Mouse (Mus musculus) embryonic facial prominence, embryonic 13.5 days (tissue): ENCODE data around the gene Pcbp1. TPM values are rescaled to one million over a fixed set of nuclear protein-coding genes. Genes with fewer than 3 reads are reported as not detected.

Experiments
- ATAC-seq: fragments of 200-750 bp; cut with Nextera tagmentation; 2 replicates; pipeline ENCODE4 v1.8.0; 2017; ENCODE audit warnings: low read depth; ENCODE audit not compliant: insufficient number of reproducible peaks, insufficient read depth, low FRiP score, low TSS enrichment
- H3K27ac ChIP-seq: fragments of 300-500 bp; sonication (generic); 2 replicates; pipeline ENCODE4 v1.5.1; 2015; ENCODE audit warnings: moderate library complexity, mild to moderate bottlenecking, inconsistent platforms
- H3K27me3 ChIP-seq: fragments of 300-500 bp; sonication (generic); 2 replicates; pipeline ENCODE4 v1.6.1; 2015; ENCODE audit warnings: mild to moderate bottlenecking, inconsistent platforms
- H3K36me3 ChIP-seq: fragments of 300-500 bp; sonication (generic); 2 replicates; pipeline ENCODE4 v1.6.1; 2015; ENCODE audit warnings: mild to moderate bottlenecking, inconsistent platforms
- H3K4me1 ChIP-seq: fragments of 300-500 bp; sonication (generic); 2 replicates; pipeline ENCODE4 v1.6.1; 2015; ENCODE audit warnings: inconsistent platforms
- H3K4me2 ChIP-seq: fragments of 300-500 bp; sonication (generic); 2 replicates; pipeline ENCODE4 v1.6.1; 2015; ENCODE audit warnings: moderate library complexity, mild to moderate bottlenecking, inconsistent platforms
- H3K4me3 ChIP-seq: fragments of 300-500 bp; sonication (generic); 2 replicates; pipeline ENCODE4 v1.5.1; 2015; ENCODE audit warnings: mild to moderate bottlenecking, inconsistent platforms
- H3K9ac ChIP-seq: fragments of 300-500 bp; sonication (generic); 2 replicates; pipeline ENCODE4 v1.6.1; 2015; ENCODE audit warnings: mild to moderate bottlenecking, inconsistent platforms
- H3K9me3 ChIP-seq: fragments of 300-500 bp; sonication (generic); 2 replicates; pipeline ENCODE4 v1.6.1; 2016; ENCODE audit warnings: inconsistent platforms
- WGBS: fragments of 180-500 bp; shearing (Covaris S2); methylation state at CpG from one replicate; pipeline ENCODE4 v1.1.7; 2015; ENCODE audit warnings: mixed read lengths; 5-methylcytosine and 5-hydroxymethylcytosine counted together
- polyA plus RNA-seq: library from polyadenylated mRNA; unstranded; fragments of >200 nt; fragmentation: Nextera tagmentation; extraction: Ambion mirVana; gene quantifications from 2 replicates; pipeline ENCODE4 v1.2.1, GENCODE M21; 2015

Pcbp1 gene
- polyA plus RNA-seq, 1 experiment from 2014 or later: 270 TPM

- Histone ChIP-seq H3K27me3 (no peaks in the 10 kb centered on the region), H3K9me3 (no peaks in the 10 kb centered on the region), H3K4me1 (no peaks in the 10 kb centered on the region), H3K4me3 (no peak overlapping the region), H3K27ac (no peak overlapping the region), H3K9ac (no peak overlapping the region), H3K36me3 (peaks cover 84% of the 10 kb centered on the region), H3K4me2 (no peak overlapping the region)
- ATAC-seq: no peak
- 56% methylated on average over 4 of the region's 4 CpGs for WGBS
Measured at GRCm38 (mm10) chr6:86545236-86545635, 19.1 kb upstream of the Pcbp1 start.

DNA sequence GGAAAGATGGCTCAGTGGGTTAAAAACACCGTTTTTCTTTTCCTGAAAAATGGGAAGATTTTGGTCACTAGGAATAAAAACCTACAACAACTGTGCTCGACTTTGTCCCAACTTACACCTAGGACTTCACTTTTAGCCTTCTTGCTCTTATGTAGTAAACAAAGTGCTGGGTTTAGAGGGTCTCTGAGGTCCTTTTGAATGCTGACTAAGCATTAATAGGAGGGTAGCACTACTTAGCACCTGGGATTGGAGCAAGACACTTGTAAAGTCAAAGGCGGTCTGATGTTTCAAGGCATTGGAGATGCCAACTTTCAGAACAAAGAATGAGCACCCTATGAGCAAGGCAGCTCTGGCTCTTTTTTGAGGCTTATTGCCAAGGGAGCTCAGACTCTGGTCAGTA lies 17.7 kb upstream of the Pcbp1 start:
- WGBS: 85% methylated on average over 3 of the region's 3 CpGs
- H3K4me3 ChIP-seq: no peak overlapping the region
- no peaks in the 10 kb centered on the region for H3K9me3 ChIP-seq
- H3K4me1 ChIP-seq: no peaks in the 10 kb centered on the region
- no peak overlapping the region for H3K27ac ChIP-seq
- peaks cover 80% of the 10 kb centered on the region for H3K36me3 ChIP-seq
- no peak overlapping the region for H3K4me2 ChIP-seq
- no peak for ATAC-seq
- no peak overlapping the region for H3K9ac ChIP-seq
- no peaks in the 10 kb centered on the region for H3K27me3 ChIP-seq

DNA sequence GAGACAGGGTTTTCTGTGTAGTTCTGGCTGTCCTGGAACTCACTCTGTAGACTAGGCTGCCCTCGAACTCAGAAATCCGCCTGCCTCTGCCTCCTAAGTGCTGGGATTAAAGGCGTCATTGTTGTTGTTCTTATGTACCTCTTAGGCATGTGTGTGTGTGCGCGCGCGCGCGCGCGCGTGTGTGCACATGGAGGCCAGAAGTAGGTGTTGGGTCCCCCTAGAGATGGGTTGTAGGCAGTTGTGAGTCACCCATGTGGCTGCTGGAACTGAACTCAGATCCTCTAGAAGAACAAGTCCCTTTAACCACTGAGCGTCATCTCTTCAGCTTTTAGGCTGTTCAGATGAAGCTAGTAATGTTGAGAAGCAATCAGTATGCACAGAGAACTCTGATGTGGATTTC lies 16.9 kb upstream of the Pcbp1 start:
- Histone ChIP-seq H3K27me3 (no peaks in the 10 kb centered on the region), H3K9ac (no peak overlapping the region), H3K36me3 (peaks cover 76% of the 10 kb centered on the region), H3K27ac (no peak overlapping the region), H3K9me3 (no peaks in the 10 kb centered on the region), H3K4me2 (no peak overlapping the region), H3K4me3 (no peak overlapping the region), H3K4me1 (no peaks in the 10 kb centered on the region)
- 96% methylated on average over 13 of the region's 13 CpGs for WGBS
- ATAC-seq: no peak

DNA sequence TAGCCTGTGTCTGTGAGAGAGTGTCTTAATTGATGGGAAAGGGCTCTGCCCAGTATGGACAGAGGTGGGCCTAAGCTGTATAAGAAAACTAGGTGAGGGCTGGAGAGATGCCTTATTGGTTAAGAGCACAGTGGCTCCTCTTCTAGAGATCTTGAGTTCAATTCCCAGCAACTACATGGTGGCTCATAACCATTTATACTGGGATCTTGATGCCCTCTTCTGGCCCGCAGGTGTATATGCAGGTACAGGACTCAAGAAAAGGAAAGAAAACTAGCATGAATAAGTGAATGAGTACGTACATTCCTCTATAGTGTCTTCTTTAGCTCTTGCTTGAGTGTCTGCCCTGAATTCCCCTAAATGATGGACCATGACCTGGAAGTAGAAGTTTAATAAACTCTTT lies 15.5 kb upstream of the Pcbp1 start:
- Histone ChIP-seq H3K4me1 (no peaks in the 10 kb centered on the region), H3K27ac (no peak overlapping the region), H3K4me3 (no peak overlapping the region), H3K9me3 (no peaks in the 10 kb centered on the region), H3K27me3 (no peaks in the 10 kb centered on the region), H3K9ac (no peak overlapping the region), H3K4me2 (no peak overlapping the region), H3K36me3 (peaks cover 79% of the 10 kb centered on the region)
- WGBS: 81% methylated on average over 2 of the region's 2 CpGs
- ATAC-seq: no peak

DNA sequence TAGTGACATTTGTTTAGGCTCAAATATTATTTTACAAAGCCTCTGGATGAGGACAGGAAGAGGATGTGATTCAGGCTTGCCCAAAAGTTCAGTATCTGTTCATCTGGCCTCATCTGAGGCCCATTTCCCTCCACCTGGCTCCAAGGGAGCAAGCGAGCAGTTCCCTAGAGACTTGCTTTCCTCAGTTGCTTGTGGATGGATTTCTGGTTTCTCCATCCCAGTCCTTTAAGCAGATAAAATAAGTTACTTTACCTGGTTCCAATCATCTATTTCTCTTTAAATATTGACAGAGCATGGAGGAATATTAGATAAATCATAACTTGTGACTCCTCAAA lies 2.3 kb upstream of the Pcbp1 start:
- Histone ChIP-seq H3K9ac (no peak overlapping the region), H3K9me3 (no peaks in the 10 kb centered on the region), H3K36me3 (peaks cover 40% of the 10 kb centered on the region), H3K4me1 (peaks cover 12% of the 10 kb centered on the region), H3K4me3 (no peak overlapping the region), H3K27me3 (no peaks in the 10 kb centered on the region), H3K4me2 (0 out of 2 replicates have a peak overlapping the region, but pooled peaks have one; percentile 24), H3K27ac (no peak overlapping the region)
- no peak for ATAC-seq
- 79% methylated on average over 1 of the region's 1 CpGs for WGBS

DNA sequence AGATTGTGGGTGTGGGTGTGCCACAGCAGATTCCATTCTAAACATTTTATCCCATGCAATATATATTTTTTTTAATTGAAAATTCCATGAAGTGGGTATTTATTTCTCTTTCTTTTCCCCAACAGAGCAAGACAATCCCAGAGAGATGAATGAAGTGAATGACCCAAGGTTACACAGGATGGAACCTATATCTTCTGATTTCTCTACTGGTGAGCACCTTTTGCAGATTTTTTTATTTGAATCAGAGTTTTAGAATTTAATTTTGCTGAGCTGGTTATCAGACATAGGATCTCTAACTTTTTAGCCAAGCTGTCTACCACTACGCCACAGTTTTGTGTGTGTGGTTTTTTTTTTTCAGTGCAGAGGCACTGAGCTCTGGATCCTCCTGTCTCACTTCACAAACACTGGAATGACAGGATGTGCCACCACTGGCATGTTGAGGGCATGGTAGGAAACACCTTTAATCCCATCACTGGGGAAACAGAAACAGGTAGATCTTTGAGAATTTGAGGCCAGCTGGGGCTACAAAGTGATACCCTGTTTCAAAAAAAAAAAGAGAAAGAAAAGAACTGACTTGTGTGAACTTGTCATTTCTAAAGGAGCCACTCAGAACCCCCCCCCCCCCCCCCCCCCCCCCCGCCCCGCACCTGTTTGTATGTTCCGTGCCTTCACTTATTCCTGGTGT lies 1.8 kb upstream of the Pcbp1 start:
- peaks cover 35% of the 10 kb centered on the region for H3K36me3 ChIP-seq

GRCm38 (mm10) chr6:86526961-86527740 lies 1.0 kb upstream of the Pcbp1 start:
- no peaks in the 10 kb centered on the region for H3K27me3 ChIP-seq
- H3K4me1 ChIP-seq: peaks cover 22% of the 10 kb centered on the region
- H3K36me3 ChIP-seq: peaks cover 33% of the 10 kb centered on the region
- H3K27ac ChIP-seq: peak overlapping the region; percentile 100
- peak; percentile 50; the same call in 1 of the 2 replicates for ATAC-seq
- 5% methylated on average over 49 of the region's 49 CpGs for WGBS
- H3K4me2 ChIP-seq: peak overlapping the region; percentile 89
- H3K4me3 ChIP-seq: peak overlapping the region; percentile 97
- peak overlapping the region; percentile 99 for H3K9ac ChIP-seq
- no peaks in the 10 kb centered on the region for H3K9me3 ChIP-seq

More for the DNA sequence above, 1.8 kb upstream of the Pcbp1 start:
- H3K27ac ChIP-seq: peak overlapping the region; percentile 100
- WGBS: 30% methylated on average over 2 of the region's 4 CpGs
- no peak for ATAC-seq
- H3K4me3 ChIP-seq: peak overlapping the region; percentile 97
- no peaks in the 10 kb centered on the region for H3K27me3 ChIP-seq
- no peaks in the 10 kb centered on the region for H3K9me3 ChIP-seq
- peaks cover 17% of the 10 kb centered on the region for H3K4me1 ChIP-seq
- H3K9ac ChIP-seq: peak overlapping the region; percentile 99
- peak overlapping the region; percentile 89 for H3K4me2 ChIP-seq

GRCm38 (mm10) chr6:86525646-86526031 lies 482 bp downstream of the Pcbp1 start:
- Histone ChIP-seq H3K4me3 (peak overlapping the region; percentile 97), H3K4me2 (peak overlapping the region; percentile 89), H3K27ac (peak overlapping the region; percentile 100), H3K4me1 (peaks cover 22% of the 10 kb centered on the region), H3K9ac (peak overlapping the region; percentile 99), H3K36me3 (peaks cover 33% of the 10 kb centered on the region), H3K27me3 (no peaks in the 10 kb centered on the region), H3K9me3 (no peaks in the 10 kb centered on the region)
- WGBS: 0% methylated on average over 36 of the region's 36 CpGs
- ATAC-seq: 0 out of 2 replicates have a peak, but pooled peaks have one; percentile 4

- peak overlapping the region; percentile 99 for H3K9ac ChIP-seq
- H3K36me3 ChIP-seq: peaks cover 28% of the 10 kb centered on the region
- peaks cover 22% of the 10 kb centered on the region for H3K4me1 ChIP-seq
- under 1% methylated on average over 51 of the region's 51 CpGs for WGBS
- no peaks in the 10 kb centered on the region for H3K9me3 ChIP-seq
- H3K4me3 ChIP-seq: peak overlapping the region; percentile 97
- H3K27ac ChIP-seq: peak overlapping the region; percentile 100
- no peaks in the 10 kb centered on the region for H3K27me3 ChIP-seq
- peak overlapping the region; percentile 89 for H3K4me2 ChIP-seq
- ATAC-seq: no peak
Measured at GRCm38 (mm10) chr6:86524879-86525645, 1.1 kb downstream of the Pcbp1 start.

DNA sequence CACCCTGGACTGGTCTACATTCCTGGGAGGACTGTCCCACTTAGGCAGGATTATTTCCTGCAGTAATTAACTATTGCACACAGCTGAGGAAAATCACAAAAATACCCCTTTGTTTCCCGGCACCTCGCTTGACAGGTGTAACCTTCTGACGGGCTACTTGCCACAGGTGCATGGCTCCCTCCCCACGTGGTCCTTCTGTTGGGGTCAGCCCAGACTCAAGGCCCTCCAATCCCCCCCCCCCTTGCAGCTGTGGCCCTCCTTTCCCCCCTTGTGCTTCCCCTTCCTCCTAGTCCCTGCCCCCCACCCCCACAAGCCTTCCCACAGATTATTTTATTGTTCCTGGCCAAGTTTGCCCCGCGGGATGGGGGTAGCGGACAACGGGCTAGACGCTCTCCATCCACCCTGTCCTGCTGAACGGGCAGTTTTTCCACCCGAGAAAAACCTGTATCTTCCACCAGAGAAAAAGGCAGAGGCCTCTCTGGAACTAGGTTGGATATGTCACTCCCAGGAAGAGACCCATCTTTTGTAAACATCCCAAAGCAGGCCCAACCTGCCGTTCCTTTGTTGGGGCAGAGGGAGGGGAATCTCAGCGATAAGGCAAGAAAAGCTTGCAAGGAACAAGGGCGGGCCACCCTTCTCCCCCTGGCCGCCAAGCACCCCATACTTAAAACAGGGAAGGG lies 2.2 kb downstream of the Pcbp1 start:
- ATAC-seq: no peak
- Histone ChIP-seq H3K9ac (peak overlapping the region; percentile 91), H3K4me1 (peaks cover 22% of the 10 kb centered on the region), H3K4me3 (peak overlapping the region; percentile 97), H3K27ac (peak overlapping the region; percentile 85), H3K9me3 (no peaks in the 10 kb centered on the region), H3K4me2 (peak overlapping the region; percentile 89), H3K36me3 (peaks cover 22% of the 10 kb centered on the region), H3K27me3 (no peaks in the 10 kb centered on the region)
- WGBS: under 1% methylated on average over 15 of the region's 15 CpGs

- Histone ChIP-seq H3K4me1 (peaks cover 22% of the 10 kb centered on the region), H3K27me3 (no peaks in the 10 kb centered on the region), H3K36me3 (peaks cover 22% of the 10 kb centered on the region), H3K27ac (peak overlapping the region; percentile 85), H3K9ac (peak overlapping the region; percentile 91), H3K9me3 (no peaks in the 10 kb centered on the region), H3K4me2 (peak overlapping the region; percentile 89), H3K4me3 (peak overlapping the region; percentile 97)
- ATAC-seq: no peak
- WGBS: 43% methylated on average over 3 of the region's 3 CpGs
Measured at GRCm38 (mm10) chr6:86523242-86523754, 2.8 kb downstream of the Pcbp1 start.
